Mouse (Mus musculus) heart, adult 9 months (tissue): ENCODE measurements around the gene Tmprss11a.

Source experiments
- DNase-seq, 2 experiments: peaks; one replicate each; pipeline ENCODE4 v3.0.0; 2022; ENCODE audit warnings: low spot score in 2 of 2

The Tmprss11a gene

DNA sequence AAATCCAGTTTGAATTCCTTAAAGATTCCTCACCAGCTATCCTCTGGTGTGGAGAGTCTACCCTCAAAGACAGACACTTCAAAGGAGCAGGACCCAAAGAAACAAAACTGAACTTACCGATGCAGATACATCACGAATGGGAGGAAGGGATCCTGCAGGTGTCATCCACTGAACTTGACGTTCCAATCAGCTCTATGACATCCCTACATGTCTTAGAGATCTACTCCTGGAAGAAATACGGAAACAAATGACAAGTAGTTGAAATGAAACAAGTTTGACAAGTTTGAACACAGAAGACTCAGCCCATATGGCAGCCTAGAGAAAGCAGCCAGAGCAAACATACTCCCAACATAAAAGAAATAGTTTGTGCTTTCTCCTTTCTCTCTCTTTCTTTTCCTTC lies at the start of gene Tmprss11a:
TSS of gene Tmprss11a (minus strand) at position 101 of the 400 bp plus-strand sequence.
- no peak for DNase-seq

- DNase-seq, result no peak
These were observed 49.7 kb upstream of the Tmprss11a start, which contains the start of gene Tmprss11g for GRCm38 (mm10) chr5:86518500-86518899. TSS of gene Tmprss11g (minus strand) at chr5:86518600.

DNA sequence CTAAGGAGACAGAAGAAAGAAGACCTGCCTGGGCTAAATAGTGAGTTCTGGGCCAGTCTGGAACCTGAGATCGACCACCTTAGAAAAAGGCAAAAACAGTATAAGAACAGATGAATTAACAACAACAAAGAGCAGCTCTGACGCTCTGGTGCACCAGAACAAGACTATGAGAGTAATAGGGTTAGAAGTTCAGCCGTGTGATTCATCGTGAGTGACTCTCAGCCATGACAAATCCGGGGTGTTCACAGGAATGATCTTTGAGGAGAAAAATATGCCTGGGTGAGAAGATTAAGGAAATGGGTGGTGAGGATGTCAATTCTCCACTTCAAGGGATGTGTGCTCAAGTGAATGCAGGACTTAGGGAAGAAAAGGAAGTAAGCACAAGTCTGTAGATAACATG lies 42.7 kb upstream of the Tmprss11a start:
- DNase-seq, result no peak

GRCm38 (mm10) chr5:86493453-86493852 lies 24.7 kb upstream of the Tmprss11a start:
- DNase-seq, result no peak

DNA sequence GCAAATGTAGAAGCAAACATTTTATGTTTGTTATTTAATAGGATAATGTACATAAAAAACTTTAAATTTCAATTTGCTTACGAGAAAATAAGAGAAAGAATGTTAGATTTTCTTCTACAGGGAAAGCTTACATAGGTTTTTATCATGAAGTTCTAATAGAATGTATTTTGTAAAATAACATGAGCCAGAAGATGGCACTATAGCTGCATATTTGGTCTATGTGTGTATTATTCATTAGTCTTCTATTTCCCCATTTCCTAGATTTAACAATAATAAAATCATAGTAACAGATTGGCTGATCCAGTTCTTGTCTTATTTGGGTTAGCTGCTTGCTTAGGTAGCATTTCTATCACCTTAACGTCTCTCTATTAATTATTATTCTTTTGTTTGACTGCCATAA lies 13.8 kb upstream of the Tmprss11a start:
- no peak for DNase-seq

DNA sequence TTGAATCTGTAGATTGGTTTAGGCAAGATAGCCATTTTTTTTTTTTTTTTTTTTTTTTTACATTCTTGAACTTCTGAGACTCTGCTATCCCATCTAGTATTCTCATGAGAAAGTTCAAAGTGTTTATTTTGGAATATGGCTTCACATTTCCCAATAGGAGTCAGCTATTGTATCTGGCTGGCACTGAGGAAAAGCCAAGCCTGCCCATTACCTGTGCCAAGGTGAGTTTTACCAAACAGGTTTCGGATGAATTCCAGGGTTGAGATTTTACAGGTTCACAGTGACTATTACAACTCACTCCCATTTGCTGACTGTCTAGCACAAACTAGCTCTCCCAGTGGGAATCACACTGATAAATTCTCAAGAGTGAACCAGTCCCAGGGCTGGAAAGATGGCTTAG lies 13.2 kb upstream of the Tmprss11a start:
- DNase-seq, result no peak

DNA sequence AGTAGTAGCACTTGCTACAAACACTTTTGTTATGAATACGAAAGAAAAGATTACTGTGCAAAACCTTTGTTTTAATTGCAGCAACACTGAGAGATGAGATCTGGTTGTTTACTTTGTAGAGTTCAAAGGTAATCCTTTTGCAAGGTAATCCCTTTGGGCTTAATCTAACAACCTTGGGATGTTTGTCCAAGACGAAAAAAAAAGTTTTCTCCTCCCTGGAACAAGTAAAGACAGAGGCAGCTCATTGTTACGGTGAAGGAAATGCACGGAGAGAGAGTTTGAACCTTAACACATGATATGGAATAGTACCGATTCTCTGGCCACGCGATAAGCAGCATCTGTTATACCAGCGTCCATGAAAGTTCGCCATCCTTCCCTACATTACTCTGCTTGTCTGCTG lies 5.1 kb upstream of the Tmprss11a start:
- no peak for DNase-seq

- DNase-seq, result no peak
These were observed 29.5 kb downstream of the Tmprss11a start for GRCm38 (mm10) chr5:86439306-86439705.

DNA sequence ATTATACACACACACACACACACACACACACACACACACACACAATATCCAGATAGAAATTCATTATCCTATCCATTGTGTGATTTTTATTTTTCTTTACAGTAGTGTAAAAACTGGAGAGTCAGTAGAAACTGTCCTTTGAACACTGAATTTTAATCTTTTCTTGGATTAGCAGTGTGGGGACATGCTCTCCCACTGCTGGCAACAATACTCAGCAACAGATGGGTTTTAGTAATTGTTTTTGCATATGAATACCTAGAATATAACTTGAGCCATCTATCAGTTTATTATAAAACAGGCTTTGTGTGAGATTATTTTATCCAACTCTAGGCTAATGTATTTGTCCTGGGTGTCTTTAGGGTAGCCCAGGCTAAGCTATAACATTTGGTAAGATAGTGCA lies 30.2 kb downstream of the Tmprss11a start:
- DNase-seq, result no peak

- DNase-seq, result no peak
These were observed 36.1 kb downstream of the Tmprss11a start for GRCm38 (mm10) chr5:86432697-86433096.

- DNase-seq, result no peak
These were observed 37.7 kb downstream of the Tmprss11a start for GRCm38 (mm10) chr5:86431096-86431495.

- no peak for DNase-seq
These were observed 47.3 kb downstream of the Tmprss11a start for GRCm38 (mm10) chr5:86421323-86422028.

GRCm38 (mm10) chr5:86419494-86419893 lies 49.3 kb downstream of the Tmprss11a start:
- no peak for DNase-seq

DNA sequence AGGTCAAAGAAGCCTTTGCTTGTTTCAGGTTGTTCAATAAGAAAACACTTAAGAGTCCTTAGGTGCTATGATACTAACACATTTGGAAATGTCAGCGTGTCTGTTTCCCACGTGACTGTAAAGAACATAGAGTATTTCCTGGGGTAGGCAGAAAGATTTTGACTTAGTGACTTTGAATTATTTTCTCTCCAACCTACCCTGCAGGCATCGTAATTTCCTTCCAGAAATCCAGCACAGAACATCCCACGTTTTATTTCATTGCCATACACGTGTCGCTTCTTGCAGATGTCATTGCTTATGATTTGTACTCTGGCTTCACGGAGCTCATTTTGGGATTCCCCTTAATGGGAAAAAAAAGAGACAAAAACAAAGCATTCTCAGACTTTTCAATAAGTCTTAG lies 54.5 kb downstream of the Tmprss11a start:
- no peak for DNase-seq

- DNase-seq, result peak in 1 of 2 experiments; percentile 5
These were observed 58.0 kb downstream of the Tmprss11a start for GRCm38 (mm10) chr5:86410815-86411214.

DNA sequence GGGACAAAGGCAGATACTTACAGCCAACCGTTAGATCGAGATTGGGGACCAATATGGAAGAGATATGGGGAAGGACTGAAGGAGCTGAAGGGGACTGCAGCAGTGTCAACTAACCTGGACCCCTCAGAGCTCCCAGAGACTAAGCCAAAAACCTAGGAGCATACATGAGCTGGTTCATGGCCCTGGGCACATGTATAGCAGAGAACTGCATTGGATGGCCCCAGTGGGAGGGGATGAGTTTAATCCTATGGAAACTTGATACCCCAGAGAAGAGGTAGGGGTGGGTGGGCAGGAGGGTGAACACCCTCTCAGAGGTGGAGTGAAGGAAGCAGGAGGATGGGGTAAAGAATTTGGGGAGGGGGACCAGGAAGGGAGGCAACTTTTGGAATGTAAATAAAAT lies 60.8 kb downstream of the Tmprss11a start:
- no peak for DNase-seq

DNA sequence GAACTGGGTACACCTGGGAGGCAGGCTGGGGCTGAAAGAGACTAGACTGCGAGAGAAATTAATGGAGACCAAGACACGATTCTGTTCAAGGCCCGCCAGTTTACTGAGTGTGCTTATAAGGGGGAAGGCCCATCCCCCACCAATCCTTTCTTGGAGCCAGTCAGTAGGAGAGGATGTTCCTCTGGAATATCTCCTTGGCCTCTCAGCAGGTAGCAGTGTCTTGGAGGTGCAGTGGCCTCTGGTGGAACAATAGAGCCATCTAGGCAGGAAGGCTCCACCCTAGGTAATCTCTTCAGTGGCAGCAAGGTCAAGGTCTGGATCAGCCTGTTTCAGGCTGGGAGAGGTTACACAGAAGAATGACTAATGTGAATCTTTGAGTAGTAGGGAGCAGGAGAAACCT lies 61.6 kb downstream of the Tmprss11a start:
- no peak for DNase-seq

DNA sequence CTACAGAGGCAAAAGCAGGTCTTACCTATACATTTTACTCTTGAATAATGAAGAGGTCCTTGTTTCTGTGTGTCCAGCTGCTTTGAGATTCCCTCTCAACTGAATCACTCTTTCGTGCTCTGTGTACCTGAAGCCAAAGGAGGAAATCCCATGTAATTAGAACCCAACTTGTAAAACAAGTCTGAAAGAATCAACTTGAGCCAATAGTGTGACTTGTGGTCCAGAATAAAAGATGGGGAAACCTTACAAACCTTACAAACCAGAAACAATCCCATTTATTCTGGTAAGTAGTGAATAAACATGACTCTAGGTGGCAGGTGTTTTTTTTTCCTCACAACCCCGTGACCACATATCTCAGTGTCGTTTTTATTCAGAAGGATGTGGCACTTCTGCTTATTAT lies 95.5 kb downstream of the Tmprss11a start, which contains the start of gene Tmprss11d:
TSS of gene Tmprss11d (minus strand) at position 101 of the 400 bp plus-strand sequence.
- DNase-seq, result no peak
